Mouse (Mus musculus): ENCODE measurements around the gene Egfl8. TPM values are rescaled to one million over a fixed set of nuclear protein-coding genes. Genes with fewer than 3 reads are reported as not detected.
A peak's percentile ranks its signal among the peaks of the same experiment; 100 is the strongest.

The Egfl8 gene
- polyA plus RNA-seq, 1 experiment from 2014 or later, result 5.2 TPM

GRCm38 (mm10) chr17:34586796-34587422, 28.9 kb downstream of the Egfl8 start:
- Histone ChIP-seq H3K27me3 (replicated peaks; ENCODE audit: insufficient read depth, low read length) (no peaks in the 10 kb centered on the region), H3K9ac (replicated peaks; ENCODE audit: low read depth) (peak overlapping the region; percentile 60), H3K36me3 (ENCODE audit: insufficient read depth, low read length) (no peaks in the 10 kb centered on the region), H3K4me2 (replicated peaks; ENCODE audit: low read depth, low read length) (peak overlapping the region; percentile 94), H3K4me1 (ENCODE audit: insufficient read depth, low read depth, low read length) (peaks cover 30% of the 10 kb centered on the region; the same call in 1 of the 2 replicates), H3K9me3 (ENCODE audit: low read length) (no peaks in the 10 kb centered on the region), H3K4me3 (ENCODE audit: low read depth, low read length) (peak overlapping the region; percentile 50), H3K27ac (ENCODE audit: low read length) (peak overlapping the region; percentile 89)
- ATAC-seq (peak; percentile 72), DNase-seq (ENCODE audit: low spot score) (peak; percentile 94)
- TF ChIP-seq CTCF (IDR thresholded peaks at IDR 0.05) (no peak), EP300 (IDR thresholded peaks at IDR 0.05) (no peak)
- 3% methylated on average over 37 of the region's 38 CpGs for WGBS

- 23% methylated on average over 32 of the region's 32 CpGs for WGBS
- no peak for TF ChIP-seq EP300 (IDR thresholded peaks at IDR 0.05)
- TF ChIP-seq CTCF (IDR thresholded peaks at IDR 0.05), result no peak
- Histone ChIP-seq H3K4me3 (ENCODE audit: low read depth, low read length) (peak overlapping the region; percentile 50; the same call in 1 of the 2 replicates), H3K36me3 (ENCODE audit: insufficient read depth, low read length) (no peaks in the 10 kb centered on the region), H3K9ac (replicated peaks; ENCODE audit: low read depth) (peak overlapping the region; percentile 8; the same call in 1 of the 2 replicates), H3K4me2 (replicated peaks; ENCODE audit: low read depth, low read length) (peak overlapping the region; percentile 94), H3K9me3 (ENCODE audit: low read length) (no peaks in the 10 kb centered on the region), H3K27me3 (replicated peaks; ENCODE audit: insufficient read depth, low read length) (no peaks in the 10 kb centered on the region), H3K4me1 (ENCODE audit: insufficient read depth, low read depth, low read length) (peaks cover 30% of the 10 kb centered on the region; the same call in 1 of the 2 replicates), H3K27ac (ENCODE audit: low read length) (peak overlapping the region; percentile 89)
- DNase-seq (ENCODE audit: low spot score), result no peak
- no peak for ATAC-seq
Measured at GRCm38 (mm10) chr17:34585877-34586771, 29.6 kb downstream of the Egfl8 start.

- Histone ChIP-seq H3K9me3 (ENCODE audit: low read length) (no peaks in the 10 kb centered on the region), H3K27me3 (replicated peaks; ENCODE audit: insufficient read depth, low read length) (no peaks in the 10 kb centered on the region), H3K36me3 (ENCODE audit: insufficient read depth, low read length) (no peaks in the 10 kb centered on the region), H3K9ac (replicated peaks; ENCODE audit: low read depth) (no peak overlapping the region), H3K4me2 (replicated peaks; ENCODE audit: low read depth, low read length) (no peak overlapping the region), H3K4me1 (ENCODE audit: insufficient read depth, low read depth, low read length) (peaks cover 22% of the 10 kb centered on the region; the same call in 1 of the 2 replicates), H3K27ac (ENCODE audit: low read length) (no peak overlapping the region), H3K4me3 (ENCODE audit: low read depth, low read length) (no peak overlapping the region)
- WGBS, result 90% methylated on average over 8 of the region's 8 CpGs
- TF ChIP-seq EP300 (IDR thresholded peaks at IDR 0.05) (no peak), CTCF (IDR thresholded peaks at IDR 0.05) (no peak)
- DNase-seq (ENCODE audit: low spot score) (no peak), ATAC-seq (no peak)
Measured at GRCm38 (mm10) chr17:34585121-34585520, 30.6 kb downstream of the Egfl8 start.

- Histone ChIP-seq H3K36me3 (ENCODE audit: insufficient read depth, low read length) (no peaks in the 10 kb centered on the region), H3K9me3 (ENCODE audit: low read length) (no peaks in the 10 kb centered on the region), H3K9ac (replicated peaks; ENCODE audit: low read depth) (no peak overlapping the region), H3K27me3 (replicated peaks; ENCODE audit: insufficient read depth, low read length) (no peaks in the 10 kb centered on the region), H3K27ac (ENCODE audit: low read length) (no peak overlapping the region), H3K4me1 (ENCODE audit: insufficient read depth, low read depth, low read length) (peaks cover 13% of the 10 kb centered on the region; the same call in 1 of the 2 replicates), H3K4me3 (ENCODE audit: low read depth, low read length) (no peak overlapping the region), H3K4me2 (replicated peaks; ENCODE audit: low read depth, low read length) (no peak overlapping the region)
- ATAC-seq (no peak), DNase-seq (ENCODE audit: low spot score) (no peak)
- TF ChIP-seq EP300 (IDR thresholded peaks at IDR 0.05) (no peak), CTCF (IDR thresholded peaks at IDR 0.05) (no peak)
- WGBS, result 97% methylated on average over 8 of the region's 8 CpGs
Measured at GRCm38 (mm10) chr17:34583819-34584218, 32.0 kb downstream of the Egfl8 start.

- H3K27ac ChIP-seq (ENCODE audit: low read length), result no peak overlapping the region
- peak; percentile 58 for DNase-seq (ENCODE audit: low spot score)
- no peak overlapping the region for H3K4me2 ChIP-seq (replicated peaks; ENCODE audit: low read depth, low read length)
- WGBS, result 50% methylated on average over 7 of the region's 7 CpGs
- no peaks in the 10 kb centered on the region for H3K36me3 ChIP-seq (ENCODE audit: insufficient read depth, low read length)
- TF ChIP-seq CTCF (IDR thresholded peaks at IDR 0.05) (no peak), EP300 (IDR thresholded peaks at IDR 0.05) (no peak)
- no peak; the same call in 1 of the 2 replicates for ATAC-seq
- no peaks in the 10 kb centered on the region for H3K9me3 ChIP-seq (ENCODE audit: low read length)
- no peak overlapping the region for H3K4me3 ChIP-seq (ENCODE audit: low read depth, low read length)
- H3K9ac ChIP-seq (replicated peaks; ENCODE audit: low read depth), result no peak overlapping the region
- H3K4me1 ChIP-seq (ENCODE audit: insufficient read depth, low read depth, low read length), result peaks cover 8% of the 10 kb centered on the region; the same call in 1 of the 2 replicates
- H3K27me3 ChIP-seq (replicated peaks; ENCODE audit: insufficient read depth, low read length), result no peaks in the 10 kb centered on the region
Measured at GRCm38 (mm10) chr17:34583397-34583796, 32.4 kb downstream of the Egfl8 start.

- TF ChIP-seq EP300 (IDR thresholded peaks at IDR 0.05) (no peak), CTCF (IDR thresholded peaks at IDR 0.05) (no peak)
- 80% methylated on average over 12 of the region's 12 CpGs for WGBS
- no peak overlapping the region for H3K4me3 ChIP-seq (ENCODE audit: low read depth, low read length)
- no peak overlapping the region for H3K27ac ChIP-seq (ENCODE audit: low read length)
- no peaks in the 10 kb centered on the region for H3K36me3 ChIP-seq (ENCODE audit: insufficient read depth, low read length)
- H3K9ac ChIP-seq (replicated peaks; ENCODE audit: low read depth), result no peak overlapping the region
- ATAC-seq (no peak), DNase-seq (ENCODE audit: low spot score) (no peak)
- H3K27me3 ChIP-seq (replicated peaks; ENCODE audit: insufficient read depth, low read length), result no peaks in the 10 kb centered on the region
- H3K4me2 ChIP-seq (replicated peaks; ENCODE audit: low read depth, low read length), result no peak overlapping the region
- 0 out of 2 replicates have a peak, but pooled peaks cover 4% of the 10 kb centered on the region for H3K4me1 ChIP-seq (ENCODE audit: insufficient read depth, low read depth, low read length)
- no peaks in the 10 kb centered on the region for H3K9me3 ChIP-seq (ENCODE audit: low read length)
Measured at GRCm38 (mm10) chr17:34582528-34582927, 33.2 kb downstream of the Egfl8 start.
